8 mouse cellular contexts compared by ENCODE assay signal in the genomic region with DNA sequence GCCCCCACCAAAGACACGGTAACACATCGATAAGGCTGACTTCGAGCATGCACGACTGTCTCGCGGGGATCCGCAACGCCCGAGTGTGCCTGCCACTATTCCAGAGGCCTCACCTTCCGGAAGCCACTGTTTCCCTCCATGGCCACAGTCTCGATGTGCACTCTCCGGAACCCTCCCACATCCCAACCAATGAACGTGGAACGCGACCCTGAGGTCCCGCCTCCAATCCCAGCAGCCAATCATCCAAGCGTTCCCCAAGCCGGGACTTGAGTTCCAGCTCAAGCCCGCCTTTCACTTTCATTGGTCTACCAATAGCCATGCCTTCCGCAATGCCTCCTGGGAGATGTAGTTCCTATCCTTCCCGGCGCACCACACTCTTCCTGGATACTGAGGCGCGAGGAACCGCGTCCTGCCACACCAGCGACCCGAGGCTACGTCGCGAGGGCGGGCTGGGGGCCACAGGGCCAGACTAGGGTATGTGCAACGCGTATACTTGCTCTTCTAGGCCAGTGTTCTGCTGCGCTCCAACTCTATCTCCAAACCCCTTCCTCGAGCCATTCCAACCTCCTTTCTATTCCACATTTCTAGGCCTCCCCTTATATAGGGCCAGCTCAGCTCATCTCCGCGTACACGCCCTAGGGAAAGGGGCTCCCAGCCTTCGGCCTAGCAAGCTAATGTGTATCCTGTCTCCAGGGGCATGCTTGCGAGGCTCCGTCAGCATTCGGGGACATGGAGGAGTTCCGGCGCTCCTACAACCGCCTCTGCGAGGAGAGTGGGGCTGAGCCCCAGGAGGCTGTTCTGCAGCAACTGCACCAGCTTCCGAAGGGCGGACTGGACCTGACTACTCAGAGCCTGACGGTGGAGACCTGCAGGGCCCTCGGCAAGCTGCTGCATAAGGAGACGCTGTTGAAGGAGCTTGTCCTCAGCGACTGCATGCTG. TPM values are rescaled to one million over a fixed set of nuclear protein-coding genes. Genes with fewer than 3 reads are reported as not detected.
DNase-seq lines count a peak whose midpoint lies in the region; ATAC-seq lines count a peak whose summit lies in the region.

A gene (minus strand): TSS at position 159 of the 939 bp plus-strand sequence.
A gene (plus strand): TSS at position 346 of the 939 bp plus-strand sequence.

- H3K9me3 ChIP-seq in heart, embryonic 10.5 days: no peaks in the 10 kb centered on the region
- no peaks in the 10 kb centered on the region for H3K9me3 ChIP-seq in kidney, embryonic 15.5 days (replicated peaks)

- peak within 1 kb of the TSS; percentile 85 for H3K27ac ChIP-seq in heart, embryonic 10.5 days
- H3K27ac ChIP-seq in kidney, embryonic 15.5 days: peak within 1 kb of the TSS; percentile 88

- H3K9ac ChIP-seq in kidney, embryonic 15.5 days: peak within 1 kb of the TSS; percentile 75

- peaks cover 36% of the 10 kb centered on the region for H3K4me1 ChIP-seq in heart, embryonic 10.5 days
- H3K4me1 ChIP-seq in kidney, embryonic 15.5 days: peaks cover 56% of the 10 kb centered on the region

- peak; percentile 90 for ATAC-seq in erythroblast, adult 5-6 weeks (replicated peaks; ENCODE audit: low FRiP score, poor library complexity, severe bottlenecking)
- ATAC-seq in kidney, embryonic 15.5 days (replicated peaks; ENCODE audit: low FRiP score): peak; percentile 94
- peak; percentile 95 for ATAC-seq in monocyte, adult 5-6 weeks (replicated peaks; ENCODE audit: insufficient number of reproducible peaks, low FRiP score, low TSS enrichment, poor library complexity, severe bottlenecking)

- H3K27me3 ChIP-seq in heart, embryonic 10.5 days (ENCODE audit: insufficient read depth, poor library complexity, severe bottlenecking): peaks cover 14% of the 10 kb centered on the region; the same call in 1 of the 2 replicates
- no peaks in the 10 kb centered on the region for H3K27me3 ChIP-seq in kidney, embryonic 15.5 days

- 3% methylated on average over 53 of the region's 53 CpGs for WGBS in heart, embryonic 10.5 days
- 1% methylated on average over 53 of the region's 53 CpGs for WGBS in kidney, embryonic 15.5 days

- H3K36me3 ChIP-seq in heart, embryonic 10.5 days: peaks cover 57% of the 10 kb centered on the region
- peaks cover 59% of the 10 kb centered on the region for H3K36me3 ChIP-seq in kidney, embryonic 15.5 days

- peak within 1 kb of the TSS; percentile 100 for H3K4me2 ChIP-seq in kidney, embryonic 15.5 days

- peak; percentile 90 to 93 for DNase-seq in B cell, adult 2 months
- peak; percentile 99 for DNase-seq in brain, adult 2 months (ENCODE audit: low read depth, low spot score)
- DNase-seq in heart, embryonic 10.5 days (ENCODE audit: low spot score): peak; percentile 100
- DNase-seq in liver: peak; percentile 96
- peak; percentile 95 to 96 for DNase-seq in spleen, postnatal 4 days (ENCODE audit: low spot score in 2 of 2)

- H3K4me3 ChIP-seq in heart, embryonic 10.5 days: peak within 1 kb of the TSS; percentile 75
- peak within 1 kb of the TSS; percentile 69 for H3K4me3 ChIP-seq in kidney, embryonic 15.5 days (replicated peaks)

RNA-seq across cellular contexts. Expression of the first gene that starts in this region (rescaled TPM):
- total RNA-seq in erythroblast, adult 5-6 weeks (2015; ENCODE audit: low replicate concordance): 24.5 and 59.8 TPM in 2 replicates
- 2.2 and 10.8 TPM in 2 replicates for total RNA-seq in erythroblast, adult 5-6 weeks (2017; ENCODE audit: low replicate concordance)
- 124 and 136 TPM in 2 replicates for polyA plus RNA-seq in heart, embryonic 10.5 days (2016; fragmentation: Nextera tagmentation; extraction: Ambion mirVana)
- 164 and 176 TPM in 2 replicates for polyA plus RNA-seq in kidney, embryonic 15.5 days (2015; fragmentation: Nextera tagmentation; extraction: Ambion mirVana)
- total RNA-seq in monocyte, adult 5-6 weeks (2017): 27.0 to 58.3 TPM (median 41.9 TPM) in 3 replicates

RNA-seq across cellular contexts. Expression of the second gene that starts in this region (rescaled TPM):
- 1.5 and 2.3 TPM in 2 replicates for total RNA-seq in erythroblast, adult 5-6 weeks (2015; ENCODE audit: low replicate concordance)
- 3.7 and 7.0 TPM in 2 replicates for total RNA-seq in erythroblast, adult 5-6 weeks (2017; ENCODE audit: low replicate concordance)
- polyA plus RNA-seq in heart, embryonic 10.5 days (2016; fragmentation: Nextera tagmentation; extraction: Ambion mirVana): 31.7 and 43.6 TPM in 2 replicates
- 52.9 and 66.0 TPM in 2 replicates for polyA plus RNA-seq in kidney, embryonic 15.5 days (2015; fragmentation: Nextera tagmentation; extraction: Ambion mirVana)
- total RNA-seq in monocyte, adult 5-6 weeks (2017): 39.7 to 45.3 TPM (median 41.0 TPM) in 3 replicates

Comparison
In these comparisons a context has a peak if more than half of its experiments do, and no peak if none do; other contexts are left out.
1. Peak in every context shown above with its lines: DNase-seq, ATAC-seq, H3K4me3 ChIP-seq and H3K27ac ChIP-seq.